Mouse (Mus musculus): ENCODE results near the gene Syt15. TPM values are rescaled to one million over a fixed set of nuclear protein-coding genes. Genes with fewer than 3 reads are reported as not detected.

The Syt15 gene
- polyA plus RNA-seq, 1 experiment from 2014 or later: not detected

DNA sequence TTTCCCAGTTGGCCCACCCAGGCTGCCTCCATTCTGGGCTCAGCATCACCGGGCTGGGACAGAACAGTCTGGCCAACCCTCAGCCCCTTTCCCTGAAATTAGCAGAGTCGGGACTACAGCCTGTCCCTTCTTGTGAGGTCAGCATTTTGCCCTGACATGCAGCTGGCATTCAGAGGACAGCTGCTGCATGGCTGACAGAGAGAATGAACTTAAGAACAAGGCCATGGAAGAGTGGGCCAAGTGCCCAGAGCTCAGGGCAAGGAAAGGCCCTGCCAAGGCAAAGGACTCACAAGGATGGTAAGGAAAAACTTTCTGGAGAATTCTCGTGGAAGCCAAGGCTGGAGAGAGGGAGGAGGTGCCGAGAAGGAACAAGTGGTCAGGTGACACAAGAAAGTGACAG, 22.7 kb upstream of the Syt15 start:
- DNase-seq (ENCODE audit: low spot score) (no peak), ATAC-seq (replicated peaks; ENCODE audit: insufficient number of reproducible peaks, low FRiP score, low TSS enrichment, low read depth) (no peak)
- no peak overlapping the region for H3K4me2 ChIP-seq (ENCODE audit: low read depth, low read length)
- H3K4me1 ChIP-seq (ENCODE audit: control insufficient read depth, insufficient read depth, low read length): no peaks in the 10 kb centered on the region
- no peaks in the 10 kb centered on the region for H3K36me3 ChIP-seq (replicated peaks; ENCODE audit: control insufficient read depth, insufficient read depth, low read depth, low read length)
- peaks cover 2% of the 10 kb centered on the region; the same call in 1 of the 2 replicates for H3K27me3 ChIP-seq (ENCODE audit: control insufficient read depth, insufficient read depth, low read length)
- H3K27ac ChIP-seq (replicated peaks; ENCODE audit: low read depth, low read length): no peak overlapping the region
- no peak overlapping the region for H3K4me3 ChIP-seq (ENCODE audit: low read depth, low read length)
- 38% methylated on average over 4 of the region's 4 CpGs for WGBS
- H3K9ac ChIP-seq (replicated peaks; ENCODE audit: low read length): 0 out of 2 replicates have a peak overlapping the region, but pooled peaks have one; percentile 4
- no peaks in the 10 kb centered on the region for H3K9me3 ChIP-seq (replicated peaks; ENCODE audit: control insufficient read depth, low read length)

DNA sequence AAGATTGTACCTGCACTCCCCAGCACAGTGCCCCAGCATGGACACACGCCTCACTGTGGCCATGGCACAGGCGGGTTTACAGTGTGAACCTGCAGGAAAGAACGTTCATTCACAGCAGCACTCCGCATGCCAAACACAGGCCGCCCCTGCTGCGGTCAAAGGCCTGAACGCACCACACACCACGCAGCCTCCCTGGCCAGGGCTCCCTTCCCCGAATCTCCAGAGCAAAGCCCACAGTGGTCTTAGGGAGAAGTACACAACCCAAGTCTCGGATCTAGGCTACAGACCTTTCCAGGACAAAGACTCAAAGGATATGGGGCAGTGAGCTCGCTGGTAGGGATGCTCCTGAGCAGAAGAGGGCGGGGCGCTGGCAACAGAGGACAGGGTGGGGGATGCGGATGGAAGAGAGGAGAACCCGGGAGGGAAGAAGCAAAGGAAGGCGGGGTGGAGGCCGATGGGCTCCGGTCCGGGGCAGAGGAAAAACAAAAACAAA, 18.6 kb upstream of the Syt15 start:
- H3K9ac ChIP-seq (replicated peaks; ENCODE audit: low read length): peak overlapping the region; percentile 64
- no peaks in the 10 kb centered on the region for H3K9me3 ChIP-seq (replicated peaks; ENCODE audit: control insufficient read depth, low read length)
- ATAC-seq (replicated peaks; ENCODE audit: insufficient number of reproducible peaks, low FRiP score, low TSS enrichment, low read depth): peak; percentile 60; the same call in 1 of the 2 replicates
- H3K4me2 ChIP-seq (ENCODE audit: low read depth, low read length): peak overlapping the region; percentile 97
- no peaks in the 10 kb centered on the region for H3K4me1 ChIP-seq (ENCODE audit: control insufficient read depth, insufficient read depth, low read length)
- H3K36me3 ChIP-seq (replicated peaks; ENCODE audit: control insufficient read depth, insufficient read depth, low read depth, low read length): no peaks in the 10 kb centered on the region
- peak; percentile 48 for DNase-seq (ENCODE audit: low spot score)
- WGBS: 3% methylated on average over 19 of the region's 19 CpGs
- no peak overlapping the region for H3K27ac ChIP-seq (replicated peaks; ENCODE audit: low read depth, low read length)
- peaks cover 2% of the 10 kb centered on the region; the same call in 1 of the 2 replicates for H3K27me3 ChIP-seq (ENCODE audit: control insufficient read depth, insufficient read depth, low read length)
- H3K4me3 ChIP-seq (ENCODE audit: low read depth, low read length): peak overlapping the region; percentile 67

DNA sequence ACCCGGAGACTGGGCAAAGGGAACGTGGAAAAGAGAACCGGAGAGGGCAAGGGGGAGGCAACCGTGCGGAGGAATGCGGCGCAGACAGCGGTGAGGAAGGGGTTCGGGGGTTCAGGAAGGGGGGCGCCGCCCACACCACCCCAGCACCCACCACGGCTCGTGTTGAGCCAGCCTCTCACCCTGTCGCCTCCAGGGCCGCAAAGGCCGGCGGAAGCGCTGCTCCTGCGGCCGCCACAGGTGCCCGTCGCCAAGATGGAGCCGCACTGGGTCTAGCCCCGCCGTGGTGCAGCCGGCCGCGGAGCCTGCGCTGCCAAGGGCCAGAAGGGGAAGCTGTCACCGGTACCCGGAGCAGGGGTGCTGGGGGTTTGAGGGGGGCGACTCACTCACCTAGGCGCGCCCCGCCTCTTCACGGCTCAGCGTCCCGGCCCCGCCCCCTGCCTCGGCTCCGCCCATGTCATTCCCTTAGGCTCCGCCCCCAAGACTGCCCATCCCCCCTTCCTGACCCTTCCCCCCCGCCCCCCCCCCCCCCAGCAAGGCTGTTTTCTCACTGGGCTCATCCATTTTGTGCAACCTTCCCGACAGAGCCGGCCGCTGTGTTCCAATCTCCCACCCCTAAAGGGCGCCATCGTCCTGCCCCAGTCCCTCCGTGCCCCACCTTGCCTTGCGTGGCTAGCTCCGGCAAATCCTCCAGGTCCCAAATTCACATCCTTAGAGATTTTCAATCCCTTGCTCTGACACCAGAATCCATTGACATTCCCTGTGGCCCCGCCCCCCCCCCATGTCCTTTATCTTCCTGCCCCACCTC, 18.0 kb upstream of the Syt15 start, which contains the start of gene Gprin2:
Gene Gprin2 (minus strand): TSS at position 423 of the 805 bp plus-strand sequence.
- H3K9ac ChIP-seq (replicated peaks; ENCODE audit: low read length): peak within 1 kb of the TSS; percentile 64
- no peaks in the 10 kb centered on the region for H3K36me3 ChIP-seq (replicated peaks; ENCODE audit: control insufficient read depth, insufficient read depth, low read depth, low read length)
- ATAC-seq (replicated peaks; ENCODE audit: insufficient number of reproducible peaks, low FRiP score, low TSS enrichment, low read depth): peak; percentile 69
- WGBS: 3% methylated on average over 40 of the region's 52 CpGs
- no peaks in the 10 kb centered on the region for H3K9me3 ChIP-seq (replicated peaks; ENCODE audit: control insufficient read depth, low read length)
- H3K27ac ChIP-seq (replicated peaks; ENCODE audit: low read depth, low read length): no peak within 1 kb of the TSS
- H3K4me1 ChIP-seq (ENCODE audit: control insufficient read depth, insufficient read depth, low read length): no peaks in the 10 kb centered on the region
- H3K4me3 ChIP-seq (ENCODE audit: low read depth, low read length): peak within 1 kb of the TSS; percentile 67
- DNase-seq (ENCODE audit: low spot score): peak; percentile 60
- peak within 1 kb of the TSS; percentile 97 for H3K4me2 ChIP-seq (ENCODE audit: low read depth, low read length)
- peaks cover 2% of the 10 kb centered on the region; the same call in 1 of the 2 replicates for H3K27me3 ChIP-seq (ENCODE audit: control insufficient read depth, insufficient read depth, low read length)

GRCm38 (mm10) chr14:34207996-34208395, 11.4 kb upstream of the Syt15 start:
- no peak for ATAC-seq (replicated peaks; ENCODE audit: insufficient number of reproducible peaks, low FRiP score, low TSS enrichment, low read depth)
- 81% methylated on average over 6 of the region's 6 CpGs for WGBS
- H3K4me1 ChIP-seq (ENCODE audit: control insufficient read depth, insufficient read depth, low read length): no peaks in the 10 kb centered on the region

DNA sequence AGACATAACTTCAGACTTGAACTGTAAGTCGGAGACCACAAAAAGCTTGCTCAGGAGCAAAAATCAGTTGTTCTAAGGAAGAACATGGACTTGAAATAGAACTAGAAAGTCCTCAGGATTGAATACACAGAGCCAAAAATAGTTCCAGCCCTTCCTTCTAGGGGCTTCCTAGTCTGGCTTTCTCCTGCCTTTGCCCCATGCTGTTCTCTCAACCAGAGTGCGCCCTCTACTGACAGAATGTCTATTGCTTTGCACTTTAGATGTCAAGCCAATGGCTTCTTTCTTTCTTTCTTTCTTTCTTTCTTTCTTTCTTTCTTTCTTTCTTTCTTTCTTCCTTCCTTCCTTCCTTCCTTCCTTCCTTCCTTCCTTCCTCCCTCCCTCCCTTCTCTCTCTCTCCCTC, 10.7 kb upstream of the Syt15 start:
- DNase-seq (ENCODE audit: low spot score) (peak; percentile 77), ATAC-seq (replicated peaks; ENCODE audit: insufficient number of reproducible peaks, low FRiP score, low TSS enrichment, low read depth) (no peak)
- H3K9me3 ChIP-seq (replicated peaks; ENCODE audit: control insufficient read depth, low read length): no peaks in the 10 kb centered on the region
- H3K27ac ChIP-seq (replicated peaks; ENCODE audit: low read depth, low read length): no peak overlapping the region
- H3K4me2 ChIP-seq (ENCODE audit: low read depth, low read length): no peak overlapping the region
- H3K4me3 ChIP-seq (ENCODE audit: low read depth, low read length): no peak overlapping the region
- no peaks in the 10 kb centered on the region for H3K4me1 ChIP-seq (ENCODE audit: control insufficient read depth, insufficient read depth, low read length)
- H3K27me3 ChIP-seq (ENCODE audit: control insufficient read depth, insufficient read depth, low read length): no peaks in the 10 kb centered on the region
- H3K36me3 ChIP-seq (replicated peaks; ENCODE audit: control insufficient read depth, insufficient read depth, low read depth, low read length): no peaks in the 10 kb centered on the region
- no peak overlapping the region for H3K9ac ChIP-seq (replicated peaks; ENCODE audit: low read length)
- 48% methylated on average over 2 of the region's 2 CpGs for WGBS

More at GRCm38 (mm10) chr14:34207996-34208395, 11.4 kb upstream of the Syt15 start:
- Histone ChIP-seq H3K27ac (replicated peaks; ENCODE audit: low read depth, low read length) (no peak overlapping the region), H3K4me3 (ENCODE audit: low read depth, low read length) (no peak overlapping the region), H3K9ac (replicated peaks; ENCODE audit: low read length) (no peak overlapping the region), H3K9me3 (replicated peaks; ENCODE audit: control insufficient read depth, low read length) (no peaks in the 10 kb centered on the region), H3K27me3 (ENCODE audit: control insufficient read depth, insufficient read depth, low read length) (no peaks in the 10 kb centered on the region), H3K4me2 (ENCODE audit: low read depth, low read length) (no peak overlapping the region), H3K36me3 (replicated peaks; ENCODE audit: control insufficient read depth, insufficient read depth, low read depth, low read length) (no peaks in the 10 kb centered on the region)
- no peak for DNase-seq (ENCODE audit: low spot score)

DNA sequence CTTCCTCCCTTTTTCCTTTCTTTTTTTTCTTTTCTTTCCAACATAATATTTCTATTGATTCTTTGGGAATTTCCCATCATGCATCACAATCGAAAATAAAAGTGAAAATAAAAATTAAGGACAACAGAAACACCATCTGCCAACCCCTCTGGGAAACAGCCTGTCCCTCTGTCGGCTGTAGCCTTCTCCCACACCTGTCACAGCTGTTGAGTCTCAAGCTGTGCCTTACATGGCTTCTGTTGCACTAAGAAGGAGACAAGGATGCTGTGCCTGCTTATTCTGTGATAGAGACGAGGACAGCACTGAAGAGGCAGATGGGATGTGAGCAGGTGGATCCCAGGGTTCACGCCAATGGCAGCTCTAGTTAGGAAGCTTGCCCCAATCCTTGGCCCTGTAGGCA, 10.3 kb upstream of the Syt15 start:
- H3K9me3 ChIP-seq (replicated peaks; ENCODE audit: control insufficient read depth, low read length): no peaks in the 10 kb centered on the region
- no peak overlapping the region for H3K27ac ChIP-seq (replicated peaks; ENCODE audit: low read depth, low read length)
- no peak overlapping the region for H3K4me3 ChIP-seq (ENCODE audit: low read depth, low read length)
- no peaks in the 10 kb centered on the region for H3K4me1 ChIP-seq (ENCODE audit: control insufficient read depth, insufficient read depth, low read length)
- no peaks in the 10 kb centered on the region for H3K36me3 ChIP-seq (replicated peaks; ENCODE audit: control insufficient read depth, insufficient read depth, low read depth, low read length)
- DNase-seq (ENCODE audit: low spot score) (no peak), ATAC-seq (replicated peaks; ENCODE audit: insufficient number of reproducible peaks, low FRiP score, low TSS enrichment, low read depth) (no peak)
- H3K27me3 ChIP-seq (ENCODE audit: control insufficient read depth, insufficient read depth, low read length): no peaks in the 10 kb centered on the region
- no peak overlapping the region for H3K4me2 ChIP-seq (ENCODE audit: low read depth, low read length)
- WGBS: 59% methylated on average over 4 of the region's 4 CpGs
- H3K9ac ChIP-seq (replicated peaks; ENCODE audit: low read length): no peak overlapping the region

DNA sequence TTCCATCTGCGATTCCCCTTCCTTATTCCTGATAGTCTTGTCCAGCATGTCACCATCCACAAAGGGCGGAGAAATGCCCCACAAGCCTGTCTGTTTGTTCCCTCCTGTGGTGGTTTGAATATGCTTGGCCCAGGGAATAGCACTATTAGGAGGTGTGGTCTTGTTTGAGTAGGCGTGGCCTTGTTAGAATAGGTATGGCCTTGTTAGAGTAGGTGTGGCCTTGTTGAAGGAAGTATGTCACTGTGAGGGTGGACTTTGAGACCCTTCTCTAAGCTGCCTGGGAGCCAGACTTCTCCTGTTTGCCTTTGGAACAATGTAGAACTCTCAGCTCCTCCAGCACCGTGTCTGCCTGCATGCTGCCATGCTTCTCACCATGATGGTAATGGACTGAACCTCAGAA, 9.5 kb upstream of the Syt15 start:
- no peak for ATAC-seq (replicated peaks; ENCODE audit: insufficient number of reproducible peaks, low FRiP score, low TSS enrichment, low read depth)
- Histone ChIP-seq H3K9me3 (replicated peaks; ENCODE audit: control insufficient read depth, low read length) (no peaks in the 10 kb centered on the region), H3K4me2 (ENCODE audit: low read depth, low read length) (no peak overlapping the region), H3K4me3 (ENCODE audit: low read depth, low read length) (no peak overlapping the region), H3K36me3 (replicated peaks; ENCODE audit: control insufficient read depth, insufficient read depth, low read depth, low read length) (no peaks in the 10 kb centered on the region), H3K27ac (replicated peaks; ENCODE audit: low read depth, low read length) (no peak overlapping the region), H3K4me1 (ENCODE audit: control insufficient read depth, insufficient read depth, low read length) (no peaks in the 10 kb centered on the region), H3K9ac (replicated peaks; ENCODE audit: low read length) (no peak overlapping the region), H3K27me3 (ENCODE audit: control insufficient read depth, insufficient read depth, low read length) (no peaks in the 10 kb centered on the region)
- WGBS: 87% methylated on average over 4 of the region's 4 CpGs
- DNase-seq (ENCODE audit: low spot score): no peak

DNA sequence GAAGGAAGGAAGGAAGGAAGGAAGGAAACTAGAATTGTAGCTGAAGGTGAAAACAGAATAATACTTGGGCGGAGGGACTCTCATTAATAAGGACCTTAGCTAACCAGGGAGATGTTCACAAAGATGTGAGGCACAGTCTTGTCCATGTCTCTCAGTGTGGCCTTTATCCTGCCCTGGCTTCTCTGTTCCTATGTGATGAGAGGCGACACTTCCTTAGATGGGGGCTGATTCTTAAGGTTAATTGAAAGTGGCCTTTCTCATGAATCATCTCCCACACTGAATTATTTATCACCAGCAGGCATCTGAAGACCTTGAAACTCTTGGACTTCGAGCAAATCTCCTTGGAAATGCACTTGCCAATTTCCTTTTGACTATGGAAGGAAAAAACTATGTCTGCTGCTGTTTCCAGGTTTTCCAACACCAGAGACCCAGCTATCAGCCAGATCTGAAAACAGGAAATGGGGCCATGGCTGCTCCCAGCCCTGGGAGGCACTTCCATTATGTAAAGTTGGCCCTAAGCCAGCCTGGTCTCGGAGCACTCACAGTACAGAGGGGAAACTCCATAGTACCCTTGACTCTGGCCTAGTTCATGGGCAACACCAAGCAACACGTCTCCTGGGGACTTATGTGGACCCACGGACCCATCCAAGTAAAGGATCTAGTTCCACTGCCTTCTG, 3.8 kb upstream of the Syt15 start:
- no peaks in the 10 kb centered on the region for H3K4me1 ChIP-seq (ENCODE audit: control insufficient read depth, insufficient read depth, low read length)
- peaks cover 9% of the 10 kb centered on the region for H3K27me3 ChIP-seq (ENCODE audit: control insufficient read depth, insufficient read depth, low read length)
- ATAC-seq (replicated peaks; ENCODE audit: insufficient number of reproducible peaks, low FRiP score, low TSS enrichment, low read depth) (no peak), DNase-seq (ENCODE audit: low spot score) (peak; percentile 36)
- no peaks in the 10 kb centered on the region for H3K9me3 ChIP-seq (replicated peaks; ENCODE audit: control insufficient read depth, low read length)
- H3K36me3 ChIP-seq (replicated peaks; ENCODE audit: control insufficient read depth, insufficient read depth, low read depth, low read length): no peaks in the 10 kb centered on the region
- no peak overlapping the region for H3K9ac ChIP-seq (replicated peaks; ENCODE audit: low read length)
- no peak overlapping the region for H3K4me2 ChIP-seq (ENCODE audit: low read depth, low read length)
- H3K4me3 ChIP-seq (ENCODE audit: low read depth, low read length): no peak overlapping the region
- H3K27ac ChIP-seq (replicated peaks; ENCODE audit: low read depth, low read length): no peak overlapping the region
- 66% methylated on average over 6 of the region's 6 CpGs for WGBS

Measured in embryonic facial prominence, embryonic 11.5 days (tissue).